Mouse (Mus musculus) bone marrow, adult 2 months (tissue): ENCODE measurements around the gene Nacc2.

Experiments used
- CTCF ChIP-seq: fragments of 200-500 bp; IDR thresholded peaks from 2 replicates; pipeline ENCODE4 v1.5.1; 2011; ENCODE audit warnings: low read length, control low read depth; ENCODE audit not compliant: control insufficient read depth, insufficient read depth
- POLR2A ChIP-seq: fragments of 200-500 bp; IDR thresholded peaks from 2 replicates; pipeline ENCODE4 v1.6.1; 2011; ENCODE audit warnings: low read depth, mild to moderate bottlenecking, control low read depth, low read length, borderline replicate concordance; ENCODE audit not compliant: control insufficient read depth

DNA sequence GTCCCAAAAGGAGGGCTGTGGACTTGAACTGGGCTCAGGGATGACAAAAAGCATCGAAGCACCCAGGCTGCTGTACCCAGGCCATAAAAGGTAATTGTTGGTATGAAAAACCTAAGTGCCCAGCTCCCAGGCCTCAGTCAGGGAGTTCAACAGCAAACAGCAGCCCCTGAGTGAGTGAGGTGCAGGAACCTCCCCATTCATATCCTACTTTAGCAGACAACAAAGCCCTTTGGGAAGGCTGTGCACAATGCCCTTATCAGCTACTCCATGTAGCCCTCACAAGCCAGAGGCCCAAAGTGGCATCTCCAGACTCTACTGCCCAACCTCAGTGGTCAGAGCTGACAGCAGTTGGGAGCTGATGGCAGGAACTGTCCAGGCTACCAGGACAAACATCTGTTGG is 23.2 kb downstream of the Nacc2 start:
- no peak for TF ChIP-seq CTCF
- TF ChIP-seq POLR2A: no peak
